Mouse (Mus musculus) adrenal gland, postnatal 4 days (tissue): ENCODE data around the gene Socs4. TPM values are rescaled to one million over a fixed set of nuclear protein-coding genes. Genes with fewer than 3 reads are reported as not detected.

ENCODE experiments used
- DNase-seq, 2 experiments: peaks; one replicate each; pipeline ENCODE4 v3.0.0; 2021 to 2022; ENCODE audit warnings: low spot score in 2 of 2, mixed read lengths in 2 of 2
- total RNA-seq, 2 experiments: library from RNA; stranded (reverse); gene quantifications; 2 replicates each; pipeline ENCODE4 v1.2.3; 2021

The Socs4 gene
- total RNA-seq, 2 experiments from 2014 or later: 19.2 to 23.9 TPM

GRCm38 (mm10) chr14:47340231-47340925 is 63.6 kb downstream of the Socs4 start:
- no peak for DNase-seq

GRCm38 (mm10) chr14:47341811-47342291 is 65.1 kb downstream of the Socs4 start:
- no peak for DNase-seq

Other genes with a start within 250 kb of the Socs4 start
- gene Gch1, start 87.5 kb upstream of the Socs4 start, total RNA-seq: 10 to 100 TPM; 42.3 to 43.9 TPM
- 10 to 100 TPM; 14.9 to 15.7 TPM for gene Wdhd1, start 74 bp upstream of the Socs4 start, total RNA-seq
- 100 to 1,000 TPM; 106 to 110 TPM for gene Mapk1ip1l, start 21.3 kb downstream of the Socs4 start, total RNA-seq
- 10 to 100 TPM in 1 of 2 experiments, 1 to 10 TPM in 1; 5.9 to 11.8 TPM for gene Lgals3, start 90.8 kb downstream of the Socs4 start, total RNA-seq
- 10 to 100 TPM; 20.6 to 26.8 TPM for gene Dlgap5, start 141.5 kb downstream of the Socs4 start, total RNA-seq
- gene Fbxo34, start 173.5 kb downstream of the Socs4 start, total RNA-seq: 10 to 100 TPM; 30.0 to 30.6 TPM